Mouse (Mus musculus) mesoderm, embryonic 11.5 days (tissue): ENCODE data around the gene Gm6482.
"Not testable (repeated sequence)": the region's sequence is repeated elsewhere in the genome, so short reads cannot be mapped to it uniquely, and the experiment has no call there.

Source experiments
- DNase-seq: peaks from one replicate; pipeline ENCODE4 v3.0.0-alpha.2; 2012; ENCODE audit warnings: low read depth, low spot score

The Gm6482 gene

DNA sequence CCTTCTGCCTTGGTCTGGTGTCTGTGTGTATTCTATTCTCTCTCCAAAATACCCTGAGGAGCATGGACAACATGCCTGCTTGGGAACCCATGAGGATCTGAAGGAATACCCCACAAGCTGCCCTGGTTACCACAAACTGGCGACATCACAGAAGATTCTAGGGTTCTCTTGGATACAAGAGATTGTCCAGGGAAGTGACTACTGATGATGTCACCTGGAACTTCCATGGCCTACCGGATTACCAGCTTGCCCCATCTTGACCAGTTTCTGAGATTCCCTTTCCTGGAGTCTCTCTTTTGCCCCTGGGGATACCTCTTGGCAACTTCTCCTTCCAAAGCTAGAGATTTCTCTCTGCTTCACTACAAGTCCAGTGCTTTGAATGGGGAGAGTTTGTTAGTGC is at the start of gene Gm6482:
Gm6482 (minus strand) TSS at position 101 of the 400 bp plus-strand sequence.
- not testable (repeated sequence) for DNase-seq

DNA sequence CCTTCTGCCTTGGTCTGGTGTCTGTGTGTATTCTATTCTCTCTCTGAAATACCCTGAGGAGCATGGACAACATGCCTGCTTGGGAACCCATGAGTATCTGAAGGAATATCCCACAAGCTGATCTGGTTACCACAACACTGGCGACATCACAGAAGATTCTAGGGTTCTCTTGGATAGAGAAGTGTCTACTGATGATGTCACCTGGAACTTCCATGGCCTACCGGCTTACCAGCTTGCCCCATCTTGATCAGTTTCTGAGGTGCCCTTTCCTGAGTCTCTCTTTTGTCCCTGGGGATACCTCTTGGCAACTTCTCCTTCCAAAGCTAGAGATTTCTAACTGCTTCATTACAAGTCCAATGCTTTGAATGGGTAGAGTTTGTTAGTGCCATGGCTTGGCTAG is 45.3 kb upstream of the Gm6482 start, which contains the start of gene Gm7954:
Gm7954 (minus strand) TSS at position 101 of the 400 bp plus-strand sequence.
- not testable (repeated sequence) for DNase-seq

DNA sequence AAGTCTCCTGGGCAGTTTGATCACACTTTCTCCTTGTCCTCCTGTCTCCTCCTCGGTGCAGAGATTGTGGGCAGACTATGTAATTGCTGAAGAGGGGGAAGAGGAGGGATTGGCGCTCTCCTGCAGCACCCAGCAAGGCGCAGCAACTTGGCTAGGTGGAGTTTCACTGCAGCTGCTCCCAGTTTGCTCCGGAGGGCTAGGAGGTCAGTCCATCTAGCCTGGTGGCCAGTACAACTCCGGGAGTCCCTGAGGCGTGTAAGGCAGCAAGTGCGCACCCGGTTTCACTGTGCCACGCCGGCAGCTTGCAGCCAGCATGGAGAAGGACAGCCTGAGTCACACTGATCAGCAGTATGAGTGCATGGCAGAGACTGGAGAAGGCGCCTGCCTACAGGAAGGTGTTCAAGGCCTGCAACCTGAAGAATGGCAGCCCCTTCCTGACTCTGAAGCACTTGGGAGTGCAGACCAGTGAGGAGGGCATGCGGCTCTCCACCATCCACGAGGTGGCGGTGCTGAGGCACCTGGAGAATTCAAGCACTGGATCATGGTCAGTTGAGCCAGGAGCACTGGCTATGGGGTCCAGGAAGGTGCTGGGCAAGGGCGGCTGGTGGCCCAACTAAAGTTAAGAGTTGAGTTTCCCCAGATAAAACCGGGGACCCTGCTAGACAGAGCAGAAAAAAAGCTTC is 17.5 kb upstream of the Gm6482 start:
- peak; percentile 2 for DNase-seq

DNA sequence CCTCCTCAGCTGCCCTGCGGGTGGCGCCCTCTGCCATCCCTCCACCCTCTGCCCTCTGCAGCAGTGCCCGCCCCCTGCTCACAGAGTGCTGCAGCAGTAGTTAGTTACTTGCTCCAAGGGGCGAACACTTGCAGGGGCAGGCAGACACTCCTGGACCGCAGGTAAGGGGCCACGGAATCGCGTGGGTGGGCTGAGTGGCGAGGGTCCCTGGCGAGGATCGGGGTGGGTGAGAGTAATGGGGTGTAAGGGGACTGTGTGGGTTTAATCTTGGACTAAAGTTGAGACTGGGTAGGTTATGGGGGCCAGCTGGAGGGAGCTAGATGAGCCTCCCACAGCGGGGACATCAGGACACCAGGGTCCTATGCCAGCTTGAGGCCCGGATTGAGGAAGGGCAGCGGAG is 16.6 kb upstream of the Gm6482 start:
- not testable (repeated sequence) for DNase-seq

DNA sequence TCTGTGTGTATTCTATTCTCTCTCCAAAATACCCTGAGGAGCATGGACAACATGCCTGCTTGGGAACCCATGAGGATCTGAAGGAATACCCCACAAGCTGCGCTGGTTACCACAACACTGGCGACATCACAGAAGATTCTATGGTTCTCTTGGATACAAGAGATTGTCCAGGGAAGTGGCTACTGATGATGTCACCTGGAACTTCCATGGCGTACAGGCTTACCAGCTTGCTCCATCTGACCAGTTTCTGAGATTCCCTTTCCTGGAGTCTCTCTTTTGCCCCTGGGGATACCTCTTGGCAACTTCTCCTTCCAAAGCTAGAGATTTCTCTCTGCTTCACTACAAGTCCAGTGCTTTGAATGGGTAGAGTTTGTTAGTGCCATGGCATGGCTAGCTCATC is 21.8 kb downstream of the Gm6482 start, which contains the start of gene Gm7945:
Gm7945 (minus strand) TSS at position 101 of the 400 bp plus-strand sequence.
- not testable (repeated sequence) for DNase-seq
